Mouse (Mus musculus) liver, postnatal 0 days (tissue): ENCODE data around the gene Nagpa.

Experiments
- CTCF ChIP-seq: sonication (generic); IDR thresholded peaks from 2 replicates; pipeline ENCODE4 v1.5.1; 2016; ENCODE audit warnings: antibody characterized with exemption, low read depth
- EP300 ChIP-seq: IDR thresholded peaks from 2 replicates; pipeline ENCODE4 v1.6.1; 2016; ENCODE audit warnings: antibody characterized with exemption, low read depth, mild to moderate bottlenecking

GRCm38 (mm10) chr16:5168038-5168437 lies 35.8 kb downstream of the Nagpa start:
- TF ChIP-seq CTCF (no peak), EP300 (no peak)
